Mouse (Mus musculus) forebrain, embryonic 10.5 days (tissue): ENCODE data around the gene Bcl9. TPM values are rescaled to one million over a fixed set of nuclear protein-coding genes. Genes with fewer than 3 reads are reported as not detected.
A peak's percentile ranks its signal among the peaks of the same experiment; 100 is the strongest.

Source experiments
- DNase-seq: peaks from one replicate; pipeline ENCODE4 v3.0.0-alpha.2; 2017; ENCODE audit warnings: low spot score; ENCODE audit errors: extremely low spot score
- H3K27ac ChIP-seq: fragments of 300-500 bp; sonication (generic); 2 replicates; pipeline ENCODE4 v1.5.1; 2016; ENCODE audit warnings: mild to moderate bottlenecking
- H3K27me3 ChIP-seq: fragments of 300-500 bp; sonication (generic); 2 replicates; pipeline ENCODE4 v1.6.1; 2016; ENCODE audit warnings: mild to moderate bottlenecking; ENCODE audit not compliant: poor library complexity, severe bottlenecking
- H3K36me3 ChIP-seq: fragments of 300-500 bp; sonication (generic); replicated peaks from 2 replicates; pipeline ENCODE4 v1.6.1; 2016; ENCODE audit warnings: mild to moderate bottlenecking, moderate library complexity
- H3K4me1 ChIP-seq: fragments of 300-500 bp; sonication (generic); 2 replicates; pipeline ENCODE4 v1.6.1; 2016
- H3K4me3 ChIP-seq: fragments of 300-500 bp; sonication (generic); 2 replicates; pipeline ENCODE4 v1.5.1; 2016; ENCODE audit warnings: mild to moderate bottlenecking, moderate library complexity
- H3K9me3 ChIP-seq: fragments of 300-500 bp; sonication (generic); 2 replicates; pipeline ENCODE4 v1.6.1; 2016; ENCODE audit warnings: mild to moderate bottlenecking, moderate library complexity
- WGBS: fragments of 180-500 bp; shearing (Covaris S2); methylation state at CpG from one replicate; pipeline ENCODE4 v1.1.7; 2016; 5-methylcytosine and 5-hydroxymethylcytosine counted together
- polyA plus RNA-seq: library from polyadenylated mRNA; unstranded; fragments of >200 nt; fragmentation: Nextera tagmentation; extraction: Ambion mirVana; gene quantifications from 2 replicates; pipeline ENCODE4 v1.2.1, GENCODE M21; 2016

Bcl9 gene
- polyA plus RNA-seq, 1 experiment from 2014 or later, result 51.4 TPM

- H3K27me3 ChIP-seq, result no peaks in the 10 kb centered on the region
- no peaks in the 10 kb centered on the region for H3K4me1 ChIP-seq
- no peak overlapping the region for H3K27ac ChIP-seq
- H3K9me3 ChIP-seq, result no peaks in the 10 kb centered on the region
- WGBS, result 93% methylated on average over 9 of the region's 9 CpGs
- no peak for DNase-seq
- no peak overlapping the region for H3K4me3 ChIP-seq
- H3K36me3 ChIP-seq, result peaks cover 35% of the 10 kb centered on the region
Observed at GRCm38 (mm10) chr3:97284056-97284455, 13.7 kb downstream of the Bcl9 start.

DNA sequence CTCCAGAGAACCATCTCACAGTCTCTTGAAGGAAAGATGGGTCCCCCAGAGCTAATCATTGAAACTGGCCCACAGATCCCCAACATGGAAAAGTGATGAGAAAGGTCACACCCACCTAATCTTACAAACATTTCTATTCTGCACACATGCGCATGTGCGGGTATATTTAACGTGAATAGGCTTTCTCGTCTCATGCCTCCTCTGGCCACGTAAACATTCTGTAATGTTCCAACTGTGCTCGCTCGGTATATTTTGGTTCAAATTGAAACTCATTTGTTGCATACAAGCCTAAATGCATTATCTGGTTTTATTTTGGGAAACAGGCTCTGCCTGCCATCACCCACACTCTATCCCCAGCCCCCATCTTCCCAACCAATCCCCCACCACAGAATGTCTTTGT lies 16.3 kb downstream of the Bcl9 start:
- H3K27ac ChIP-seq, result no peak overlapping the region
- no peaks in the 10 kb centered on the region for H3K27me3 ChIP-seq
- peaks cover under 1% of the 10 kb centered on the region; the same call in 1 of the 2 replicates for H3K4me1 ChIP-seq
- H3K4me3 ChIP-seq, result no peak overlapping the region
- 95% methylated on average over 7 of the region's 7 CpGs for WGBS
- DNase-seq, result no peak
- H3K9me3 ChIP-seq, result no peaks in the 10 kb centered on the region
- H3K36me3 ChIP-seq, result peaks cover 38% of the 10 kb centered on the region

- no peak for DNase-seq
- Histone ChIP-seq H3K36me3 (peaks cover 54% of the 10 kb centered on the region), H3K27me3 (no peaks in the 10 kb centered on the region), H3K4me1 (peaks cover 20% of the 10 kb centered on the region), H3K27ac (no peak overlapping the region), H3K4me3 (no peak overlapping the region), H3K9me3 (no peaks in the 10 kb centered on the region)
- 77% methylated on average over 5 of the region's 5 CpGs for WGBS
Observed at GRCm38 (mm10) chr3:97275708-97276107, 22.0 kb downstream of the Bcl9 start.

GRCm38 (mm10) chr3:97274516-97275230 lies 23.0 kb downstream of the Bcl9 start:
- DNase-seq, result no peak
- WGBS, result 94% methylated on average over 15 of the region's 15 CpGs
- no peak overlapping the region for H3K27ac ChIP-seq

DNA sequence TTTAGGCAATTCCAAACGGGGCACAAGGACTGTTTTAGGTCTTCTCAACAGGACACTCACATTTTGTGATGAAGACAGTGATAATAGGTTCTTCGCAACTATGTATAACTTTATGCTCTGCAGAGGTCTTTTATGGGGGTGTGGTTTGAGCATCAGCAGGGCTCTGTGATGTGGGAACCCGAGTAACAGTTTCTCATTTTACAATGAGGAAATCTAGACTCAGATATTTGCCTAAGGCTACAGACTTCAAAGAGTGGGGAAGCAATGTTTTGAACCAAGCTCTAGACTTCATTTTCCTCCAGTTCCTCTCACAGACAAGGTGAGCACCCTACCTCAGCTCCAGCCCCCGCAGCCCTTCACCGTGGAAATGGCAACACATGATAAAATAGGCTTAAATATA lies 23.8 kb downstream of the Bcl9 start:
- Histone ChIP-seq H3K4me1 (peaks cover 33% of the 10 kb centered on the region), H3K36me3 (peaks cover 57% of the 10 kb centered on the region), H3K27me3 (no peaks in the 10 kb centered on the region), H3K27ac (no peak overlapping the region), H3K4me3 (no peak overlapping the region), H3K9me3 (no peaks in the 10 kb centered on the region)
- no peak for DNase-seq
- WGBS, result 92% methylated on average over 5 of the region's 5 CpGs

More at GRCm38 (mm10) chr3:97274516-97275230, 23.0 kb downstream of the Bcl9 start:
- no peaks in the 10 kb centered on the region for H3K9me3 ChIP-seq
- H3K4me1 ChIP-seq, result peaks cover 27% of the 10 kb centered on the region
- H3K27me3 ChIP-seq, result no peaks in the 10 kb centered on the region
- no peak overlapping the region for H3K4me3 ChIP-seq
- peaks cover 54% of the 10 kb centered on the region for H3K36me3 ChIP-seq

DNA sequence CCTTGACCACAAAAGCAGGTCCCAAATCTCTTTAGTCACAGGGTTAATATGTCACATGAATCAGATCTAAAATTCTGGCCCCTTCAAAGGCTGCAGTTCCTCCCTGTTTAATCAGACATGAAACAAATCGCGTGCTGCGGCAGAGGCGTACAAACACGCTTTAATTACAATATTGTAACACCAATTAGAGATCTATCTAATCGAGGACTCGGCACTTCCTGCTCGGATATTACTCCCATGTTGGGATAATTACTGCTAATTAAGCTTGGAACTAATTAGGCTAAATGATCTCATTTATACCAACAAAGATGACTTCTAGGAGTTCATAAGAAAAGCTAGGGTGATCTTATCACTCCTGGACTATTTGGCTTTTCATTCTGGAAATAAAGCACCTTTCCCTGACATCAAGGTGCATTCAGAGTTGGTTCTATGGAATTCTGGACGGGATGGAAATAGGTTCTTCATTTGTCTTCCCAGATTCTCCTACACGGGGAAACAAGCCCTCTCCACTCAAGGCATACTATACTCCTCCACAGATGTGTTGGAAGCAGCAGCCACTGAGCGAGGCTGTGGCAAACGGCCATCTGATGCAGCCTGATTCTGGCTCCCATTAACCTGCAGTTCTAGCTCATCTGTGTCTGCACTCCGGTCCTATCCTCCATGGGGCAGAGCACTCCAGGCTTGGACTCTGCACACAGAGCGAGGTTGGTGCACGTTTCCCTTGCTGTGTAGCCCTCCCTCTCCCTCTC lies 31.9 kb downstream of the Bcl9 start:
- WGBS, result 82% methylated on average over 15 of the region's 15 CpGs
- H3K36me3 ChIP-seq, result peaks cover 47% of the 10 kb centered on the region
- H3K27ac ChIP-seq, result no peak overlapping the region
- peaks cover 28% of the 10 kb centered on the region for H3K4me1 ChIP-seq
- H3K4me3 ChIP-seq, result no peak overlapping the region
- no peaks in the 10 kb centered on the region for H3K27me3 ChIP-seq
- DNase-seq, result no peak
- peaks cover 4% of the 10 kb centered on the region; the same call in 1 of the 2 replicates for H3K9me3 ChIP-seq

- Histone ChIP-seq H3K4me3 (no peak overlapping the region), H3K9me3 (peaks cover 20% of the 10 kb centered on the region), H3K27me3 (no peaks in the 10 kb centered on the region), H3K27ac (no peak overlapping the region), H3K4me1 (0 out of 2 replicates have a peak, but pooled peaks cover 4% of the 10 kb centered on the region), H3K36me3 (peaks cover 52% of the 10 kb centered on the region)
- DNase-seq, result no peak
- 100% methylated on average over 1 of the region's 1 CpGs for WGBS
Observed at GRCm38 (mm10) chr3:97262235-97262634, 35.5 kb downstream of the Bcl9 start.

- H3K9me3 ChIP-seq, result peaks cover 17% of the 10 kb centered on the region
- no peak for DNase-seq
Observed at GRCm38 (mm10) chr3:97255706-97256339, 41.9 kb downstream of the Bcl9 start.

GRCm38 (mm10) chr3:97254861-97255465 lies 42.8 kb downstream of the Bcl9 start:
- Histone ChIP-seq H3K27me3 (no peaks in the 10 kb centered on the region), H3K4me1 (peaks cover 44% of the 10 kb centered on the region), H3K9me3 (peaks cover 17% of the 10 kb centered on the region), H3K36me3 (peaks cover 17% of the 10 kb centered on the region), H3K27ac (peak overlapping the region; percentile 69), H3K4me3 (peak overlapping the region; percentile 1; the same call in 1 of the 2 replicates)
- 21% methylated on average over 5 of the region's 5 CpGs for WGBS
- no peak for DNase-seq

More at GRCm38 (mm10) chr3:97255706-97256339, 41.9 kb downstream of the Bcl9 start:
- H3K36me3 ChIP-seq, result peaks cover 22% of the 10 kb centered on the region
- peaks cover 44% of the 10 kb centered on the region for H3K4me1 ChIP-seq
- H3K27me3 ChIP-seq, result no peaks in the 10 kb centered on the region
- H3K27ac ChIP-seq, result peak overlapping the region; percentile 69
- no peak overlapping the region for H3K4me3 ChIP-seq
- 39% methylated on average over 9 of the region's 9 CpGs for WGBS

- 28% methylated on average over 9 of the region's 9 CpGs for WGBS
- Histone ChIP-seq H3K4me1 (peaks cover 44% of the 10 kb centered on the region), H3K36me3 (peaks cover 8% of the 10 kb centered on the region), H3K27ac (peak overlapping the region; percentile 69), H3K27me3 (no peaks in the 10 kb centered on the region), H3K4me3 (peak overlapping the region; percentile 5), H3K9me3 (peaks cover 7% of the 10 kb centered on the region; the same call in 1 of the 2 replicates)
- peak; percentile 57 for DNase-seq
Observed at GRCm38 (mm10) chr3:97253823-97254600, 43.7 kb downstream of the Bcl9 start.

DNA sequence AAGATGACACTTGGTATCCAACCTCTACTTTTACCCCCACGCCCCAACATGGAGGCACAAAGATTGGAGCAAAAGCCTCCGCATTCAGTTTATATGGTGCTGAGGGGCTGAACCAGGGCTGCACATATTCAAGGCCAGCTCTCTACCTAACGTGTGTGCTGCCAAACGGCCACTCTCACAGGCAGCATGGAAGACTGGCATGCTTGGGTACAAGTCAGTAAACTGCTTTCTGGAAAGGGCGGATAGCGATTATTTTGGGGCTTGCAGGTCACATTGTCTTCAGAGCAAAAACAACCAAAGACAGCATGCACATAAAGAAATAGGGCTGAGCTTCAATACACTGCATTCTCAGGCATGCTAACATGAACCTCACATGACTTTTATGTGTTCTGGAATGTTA lies 44.8 kb downstream of the Bcl9 start:
- Histone ChIP-seq H3K4me3 (no peak overlapping the region), H3K9me3 (no peaks in the 10 kb centered on the region), H3K4me1 (peaks cover 44% of the 10 kb centered on the region), H3K36me3 (no peaks in the 10 kb centered on the region), H3K27me3 (no peaks in the 10 kb centered on the region), H3K27ac (peak overlapping the region; percentile 35; the same call in 1 of the 2 replicates)
- WGBS, result 83% methylated on average over 6 of the region's 6 CpGs
- no peak for DNase-seq
